Mouse (Mus musculus): ENCODE results near the gene Ndufs2.

DNA sequence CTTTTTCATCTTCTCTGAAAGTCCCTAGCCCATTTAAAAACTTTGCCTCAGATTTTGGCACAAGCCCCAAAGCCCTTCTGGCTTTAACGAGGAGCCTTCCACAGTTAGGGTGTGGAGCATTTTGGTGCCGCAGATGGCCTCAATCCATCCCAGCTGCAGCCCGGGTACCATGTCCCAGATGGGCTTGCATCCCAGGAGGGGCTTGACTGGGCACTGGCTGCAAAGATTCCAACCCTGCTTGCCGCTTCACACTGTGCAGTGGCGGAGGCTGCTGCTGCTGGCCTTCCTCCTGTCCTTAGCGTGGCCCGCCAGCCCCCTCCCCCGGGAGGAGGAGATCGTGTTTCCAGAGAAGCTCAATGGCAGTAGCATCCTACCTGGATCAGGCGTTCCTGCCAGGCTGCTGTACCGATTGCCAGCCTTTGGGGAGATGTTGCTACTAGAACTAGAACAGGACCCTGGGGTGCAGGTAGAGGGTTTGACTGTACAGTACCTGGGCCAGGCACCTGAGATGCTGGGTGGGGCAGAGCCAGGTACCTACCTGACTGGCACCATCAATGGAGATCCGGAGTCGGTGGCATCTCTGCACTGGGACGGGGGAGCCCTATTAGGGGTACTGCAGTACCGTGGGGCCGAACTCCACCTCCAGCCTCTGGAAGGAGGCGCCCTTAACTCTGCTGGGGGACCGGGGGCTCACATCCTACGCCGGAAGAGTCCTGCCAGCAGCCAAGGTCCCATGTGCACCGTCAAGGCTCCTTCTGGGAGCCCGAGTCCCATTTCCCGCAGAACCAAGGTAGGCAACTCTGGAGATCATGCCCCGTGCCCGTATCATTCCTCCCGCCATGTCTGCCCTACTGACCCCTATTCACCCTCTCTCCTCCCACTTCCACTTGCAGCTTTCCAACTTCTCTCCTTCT is at the start of gene Ndufs2:
- TF ChIP-seq CTCF (IDR thresholded peaks at IDR 0.05; ENCODE audit: low read depth), result no peak
- TF ChIP-seq EP300 (IDR thresholded peaks at IDR 0.05; ENCODE audit: low read depth), result no peak

All from heart, postnatal 0 days (tissue).